ENCODE assay signal across 9 mouse cellular contexts in genomic region chr4:130952531-130952930, GRCm38 (mm10). TPM values are rescaled to one million over a fixed set of nuclear protein-coding genes. Genes with fewer than 3 reads are reported as not detected.
DNase-seq lines count a peak whose midpoint lies in the region; ATAC-seq and TF ChIP-seq lines count a peak whose summit lies in the region.
"Had no signal": no experiment of that assay in that cellular context is flagged by ENCODE, and none has a peak within 500 bp of the region (broad histone marks: within the 10 kb centered on the region; RNA-seq: fewer than 3 reads in every experiment).

No protein-coding gene starts in this region.

- H3K27me3 ChIP-seq in CH12.LX (replicated peaks) = peaks cover 59% of the 10 kb centered on the region
- H3K27me3 ChIP-seq in forebrain, embryonic 11.5 days (ENCODE audit: control insufficient read depth, insufficient read depth, low read length) = no peaks in the 10 kb centered on the region
- H3K27me3 ChIP-seq: embryonic facial prominence, embryonic 12.5 days had no signal

- H3K79me2 ChIP-seq in CH12.LX (replicated peaks; ENCODE audit: control insufficient read depth, extremely low read depth, insufficient read depth, poor library complexity, severe bottlenecking) = no peaks in the 10 kb centered on the region

- DNase-seq in layer of hippocampus, adult 2 months (ENCODE audit: low spot score in 2 of 2) = no peak
- DNase-seq in layer of hippocampus, adult 9-10 months (ENCODE audit: low spot score) = no peak
- no peak for DNase-seq in CH12.LX (ENCODE audit: extremely low read depth)
- DNase-seq in c-Kit-positive CD71-positive TER-119-negative erythroid progenitor cells, embryonic 14.5 days (ENCODE audit: low read depth) = peak; percentile 10
- peak; percentile 14 to 68 for DNase-seq in kidney, postnatal 36 days
- peak; percentile 33 for DNase-seq in right cerebral cortex, postnatal 25 days
- no peak for DNase-seq in forebrain, embryonic 11.5 days (ENCODE audit: low spot score)

- no peak for TF ChIP-seq POLR2A in CH12.LX (IDR thresholded peaks at IDR 0.05; ENCODE audit: low read depth, low read length)

- no peak overlapping the region for H3K4me2 ChIP-seq in CH12.LX (ENCODE audit: insufficient read depth, low read depth, poor library complexity, severe bottlenecking)
- H3K4me2 ChIP-seq in forebrain, embryonic 11.5 days (ENCODE audit: low read depth, low read length, severe bottlenecking) = no peak overlapping the region
- H3K4me2 ChIP-seq: embryonic facial prominence, embryonic 12.5 days; limb, embryonic 12.5 days had no signal

- dilution Hi-C loops in CH12.LX (cut with MboI; ENCODE audit: extremely low pct_ligation_motif_present, extremely low pct_unique_long_range_greater_than_20kb, low sequenced_read_pairs) = no loop called here

- TF ChIP-seq CTCF in layer of hippocampus, adult 2 months (conservative IDR thresholded peaks at IDR 0.05) = peak; percentile 73
- TF ChIP-seq CTCF in CH12.LX (conservative IDR thresholded peaks at IDR 0.05 in 1 of 2, IDR thresholded peaks at IDR 0.05 in 1 of 2; ENCODE audit: low read depth in 2 of 2, low read length in 2 of 2) = peak; percentile 12 to 38; a peak in 2 of 4 replicates

- ATAC-seq in forebrain, embryonic 11.5 days (replicated peaks; ENCODE audit: low FRiP score) = no peak

- peaks cover 1 to 2% of the 10 kb centered on the region in 2 experiments for H3K4me1 ChIP-seq in CH12.LX (ENCODE audit: control insufficient read depth in 1 of 2, insufficient read depth in 2 of 2)
- no peaks in the 10 kb centered on the region for H3K4me1 ChIP-seq in forebrain, embryonic 11.5 days (replicated peaks; ENCODE audit: control insufficient read depth, insufficient read depth, low read length)
- H3K4me1 ChIP-seq: embryonic facial prominence, embryonic 12.5 days; limb, embryonic 12.5 days had no signal

- TF ChIP-seq RAD21 in CH12.LX (IDR thresholded peaks at IDR 0.05; ENCODE audit: low read depth, low read length) = no peak; the same call in 1 of the 2 replicates

- no peak overlapping the region for H3K9ac ChIP-seq in CH12.LX (ENCODE audit: insufficient read depth, low read depth)
- no peak overlapping the region for H3K9ac ChIP-seq in forebrain, embryonic 11.5 days (ENCODE audit: low read length)
- H3K9ac ChIP-seq: embryonic facial prominence, embryonic 12.5 days; limb, embryonic 12.5 days had no signal

- in situ Hi-C loops in CH12.LX (cut with MboI; ENCODE audit: low pct_ligation_motif_present, low pct_unique_long_range_greater_than_20kb, low sequenced_read_pairs) = loop anchor here (10.0 to 25.0 kb wide), 3 partner anchors 185 to 892 kb away; partner anchors contain the start of gene Mecr

- 50% methylated on average over 17 of the region's 17 CpGs for WGBS in forebrain, embryonic 11.5 days

- no peaks in the 10 kb centered on the region for H3K36me3 ChIP-seq in CH12.LX (replicated peaks in 1 of 2; ENCODE audit: control insufficient read depth in 1 of 2, insufficient read depth in 1 of 2, low read length in 1 of 2)
- no peaks in the 10 kb centered on the region for H3K36me3 ChIP-seq in forebrain, embryonic 11.5 days (ENCODE audit: control insufficient read depth, insufficient read depth, low read length)
- H3K36me3 ChIP-seq: embryonic facial prominence, embryonic 12.5 days; limb, embryonic 12.5 days had no signal

- TF ChIP-seq EP300 in CH12.LX (IDR thresholded peaks at IDR 0.05; ENCODE audit: low read length) = no peak

- H3K27ac ChIP-seq in layer of hippocampus, adult 2 months = no peak overlapping the region
- H3K27ac ChIP-seq in CH12.LX (ENCODE audit: insufficient read depth, low read depth) = no peak overlapping the region
- H3K27ac ChIP-seq in forebrain, embryonic 11.5 days (ENCODE audit: low read depth, low read length) = no peak overlapping the region
- H3K27ac ChIP-seq: embryonic facial prominence, embryonic 12.5 days; limb, embryonic 12.5 days had no signal

- H3K4me3 ChIP-seq in layer of hippocampus, adult 2 months = no peak overlapping the region
- no peak overlapping the region for H3K4me3 ChIP-seq in CH12.LX (replicated peaks in 1 of 3; ENCODE audit: low read depth in 2 of 3, low read length in 2 of 3, poor library complexity in 1 of 3)
- no peak overlapping the region for H3K4me3 ChIP-seq in forebrain, embryonic 11.5 days (ENCODE audit: low read depth, low read length)
- H3K4me3 ChIP-seq: embryonic facial prominence, embryonic 12.5 days; limb, embryonic 12.5 days had no signal

- H3K9me3 ChIP-seq in CH12.LX (replicated peaks; ENCODE audit: low read length) = peaks cover 10% of the 10 kb centered on the region
- no peaks in the 10 kb centered on the region for H3K9me3 ChIP-seq in forebrain, embryonic 11.5 days (ENCODE audit: control insufficient read depth, low read length)
- H3K9me3 ChIP-seq: embryonic facial prominence, embryonic 12.5 days had no signal

TF ChIP-seq in CH12.LX, 34 proteins besides CTCF, POLR2A, EP300 and RAD21:
- TF ChIP-seq CHD1 (IDR thresholded peaks at IDR 0.05; ENCODE audit: low read depth, low read length) (no peak), BHLHE40 (IDR thresholded peaks at IDR 0.05; ENCODE audit: low read depth, low read length) (no peak), MAFK (IDR thresholded peaks at IDR 0.05; ENCODE audit: insufficient replicate concordance, low read length) (no peak), ZKSCAN1 (IDR thresholded peaks at IDR 0.05; ENCODE audit: borderline replicate concordance, low read depth, low read length) (no peak), ETS1 (conservative IDR thresholded peaks at IDR 0.05; ENCODE audit: low read depth, low read length) (no peak)

RNA-seq across cellular contexts. Expression of gene Matn1, which starts 8.3 kb away (rescaled TPM):
- total RNA-seq in layer of hippocampus, adult 2 months (2021) = under 1 TPM; 0.41 to 0.64 TPM
- total RNA-seq in CH12.LX (2012; rRNA removed) (1.8 and 3.5 TPM in 2 replicates), CH12.LX (2014; rRNA removed) (0.30 and 0.52 TPM in 2 replicates)
- 0.37 and 0.76 TPM in 2 replicates for polyA plus RNA-seq in CH12.LX (2012; ENCODE audit: insufficient read length, low read depth)
- polyA plus RNA-seq in forebrain, embryonic 11.5 days (2014; fragmentation: Nextera tagmentation; extraction: Ambion mirVana) = not detected in 2 replicates

RNA-seq across cellular contexts. Expression of gene Laptm5, which starts 39.6 kb away (rescaled TPM):
- total RNA-seq in layer of hippocampus, adult 2 months (2021) = 10 to 100 TPM; 33.9 to 34.0 TPM
- total RNA-seq in CH12.LX (2012; rRNA removed) = 182 and 225 TPM in 2 replicates
- total RNA-seq in CH12.LX (2014; rRNA removed) = 32.3 and 41.1 TPM in 2 replicates
- polyA plus RNA-seq in CH12.LX (2012; ENCODE audit: insufficient read length, low read depth) = 486 and 594 TPM in 2 replicates
- polyA plus RNA-seq in forebrain, embryonic 11.5 days (2014; fragmentation: Nextera tagmentation; extraction: Ambion mirVana) = 17.2 and 20.7 TPM in 2 replicates

Comparison
In these comparisons a context has a peak if more than half of its experiments do, and no peak if none do; other contexts are left out.
1. DNase-seq: peak in c-Kit-positive CD71-positive TER-119-negative erythroid progenitor cells, embryonic 14.5 days (single experiment), kidney, postnatal 36 days (2 of 2) and right cerebral cortex, postnatal 25 days (single experiment); none in layer of hippocampus, adult 2 months (0 of 2), layer of hippocampus, adult 9-10 months (single experiment), CH12.LX (single experiment) and forebrain, embryonic 11.5 days (single experiment).